Mouse (Mus musculus) neural tube, embryonic 11.5 days (tissue): ENCODE measurements around the gene Hk3. TPM values are rescaled to one million over a fixed set of nuclear protein-coding genes. Genes with fewer than 3 reads are reported as not detected.

ENCODE experiments used
- ATAC-seq: fragments of 200-750 bp; cut with Nextera tagmentation; 2 replicates; pipeline ENCODE4 v1.8.0; 2017; ENCODE audit warnings: moderate number of reproducible peaks, mild to moderate bottlenecking, moderate TSS enrichment, moderate library complexity; ENCODE audit not compliant: insufficient read depth, low FRiP score, low TSS enrichment
- DNase-seq: peaks from one replicate; pipeline ENCODE4 v3.0.0-alpha.2; 2015; ENCODE audit warnings: low spot score
- H3K27ac ChIP-seq: fragments of 300-500 bp; sonication (generic); 2 replicates; pipeline ENCODE4 v1.5.1; 2014; ENCODE audit warnings: low read depth, mild to moderate bottlenecking, low read length
- H3K27me3 ChIP-seq: fragments of 300-500 bp; sonication (generic); 2 replicates; pipeline ENCODE4 v1.6.1; 2014; ENCODE audit warnings: mild to moderate bottlenecking, low read length, mixed read lengths; ENCODE audit not compliant: control insufficient read depth, insufficient read depth
- H3K36me3 ChIP-seq: fragments of 300-500 bp; sonication (generic); 2 replicates; pipeline ENCODE4 v1.6.1; 2014; ENCODE audit warnings: mild to moderate bottlenecking, low read length, moderate library complexity, mixed read lengths; ENCODE audit not compliant: control insufficient read depth, insufficient read depth
- H3K4me1 ChIP-seq: fragments of 300-500 bp; sonication (generic); 2 replicates; pipeline ENCODE4 v1.6.1; 2014; ENCODE audit warnings: low read length, mixed read lengths; ENCODE audit not compliant: control insufficient read depth, insufficient read depth
- H3K4me2 ChIP-seq: fragments of 300-500 bp; sonication (generic); 2 replicates; pipeline ENCODE4 v1.6.1; 2014; ENCODE audit warnings: low read depth, mild to moderate bottlenecking, moderate library complexity
- H3K4me3 ChIP-seq: fragments of 300-500 bp; sonication (generic); 2 replicates; pipeline ENCODE4 v1.5.1; 2014; ENCODE audit warnings: low read depth, low read length
- H3K9ac ChIP-seq: fragments of 300-500 bp; sonication (generic); 2 replicates; pipeline ENCODE4 v1.6.1; 2014; ENCODE audit warnings: mild to moderate bottlenecking, low read length
- H3K9me3 ChIP-seq: fragments of 300-500 bp; sonication (generic); 2 replicates; pipeline ENCODE4 v1.6.1; 2016; ENCODE audit warnings: low read length; ENCODE audit not compliant: control insufficient read depth
- WGBS: fragments of 180-500 bp; shearing (Covaris S2); extraction: QIAGEN DNeasy Blood & Tissue Kit; methylation state at CpG from one replicate; pipeline ENCODE4 v1.1.7; 2014; 5-methylcytosine and 5-hydroxymethylcytosine counted together
- polyA plus RNA-seq: library from polyadenylated mRNA; unstranded; fragments of >200 nt; fragmentation: Nextera tagmentation; extraction: Ambion mirVana; gene quantifications from 2 replicates; pipeline ENCODE4 v1.2.1, GENCODE M21; 2014

The Hk3 gene
- polyA plus RNA-seq, result 1.1 and 1.5 TPM in 2 replicates

GRCm38 (mm10) chr13:55021194-55021779 lies at the start of gene Hk3:
TSS of gene Hk3 (minus strand) at chr13:55021385.
- Histone ChIP-seq H3K9ac (no peak within 1 kb of the TSS), H3K27me3 (no peaks in the 10 kb centered on the region), H3K9me3 (no peaks in the 10 kb centered on the region), H3K4me2 (no peak within 1 kb of the TSS), H3K27ac (no peak within 1 kb of the TSS), H3K4me3 (no peak within 1 kb of the TSS), H3K36me3 (no peaks in the 10 kb centered on the region), H3K4me1 (0 out of 2 replicates have a peak, but pooled peaks cover 4% of the 10 kb centered on the region)
- DNase-seq (no peak), ATAC-seq (no peak)
- 91% methylated on average over 13 of the region's 13 CpGs for WGBS

DNA sequence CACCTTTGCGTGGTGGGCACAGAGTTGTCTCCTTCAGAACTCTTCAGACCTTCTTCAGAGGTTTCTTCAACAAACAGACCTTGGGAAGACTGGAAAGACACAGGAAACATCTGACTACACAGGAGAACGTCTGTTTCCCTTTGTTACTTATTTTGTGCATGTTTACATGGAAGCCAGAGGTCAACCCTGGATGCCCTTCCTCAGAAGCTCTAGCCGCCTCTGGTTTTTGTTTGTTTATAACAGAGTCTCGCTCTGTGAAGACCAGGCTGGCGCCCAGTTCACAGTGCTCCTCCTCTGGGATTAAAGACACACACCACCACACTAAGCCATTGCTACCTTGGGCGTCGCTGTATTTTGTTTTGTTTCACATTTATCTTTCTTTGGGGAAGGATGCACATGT lies 48.5 kb upstream of the Hk3 start:
- Histone ChIP-seq H3K4me3 (no peak overlapping the region), H3K36me3 (no peaks in the 10 kb centered on the region), H3K4me1 (no peaks in the 10 kb centered on the region), H3K4me2 (no peak overlapping the region), H3K27ac (no peak overlapping the region), H3K9me3 (no peaks in the 10 kb centered on the region), H3K27me3 (no peaks in the 10 kb centered on the region), H3K9ac (no peak overlapping the region)
- ATAC-seq (no peak), DNase-seq (no peak)
- 58% methylated on average over 7 of the region's 7 CpGs for WGBS

DNA sequence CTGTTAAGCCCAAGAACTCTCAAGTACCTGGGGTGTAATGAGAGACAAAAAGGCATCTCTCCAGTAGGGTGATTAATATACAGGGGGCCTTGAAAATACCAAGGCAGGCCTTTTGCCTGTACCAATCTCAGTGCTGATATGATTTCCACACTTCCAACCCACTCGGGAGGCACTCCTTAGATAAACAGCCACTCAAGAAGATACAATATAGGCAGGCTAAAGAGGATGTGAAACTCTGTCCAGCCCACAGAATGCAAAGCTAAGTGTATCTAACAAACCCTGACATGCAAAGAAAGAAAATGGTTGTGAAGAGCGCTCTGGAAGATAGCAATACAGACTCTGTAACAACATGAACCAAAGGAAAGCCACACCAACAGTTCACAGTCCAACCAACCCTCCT lies 42.1 kb upstream of the Hk3 start:
- no peaks in the 10 kb centered on the region for H3K27me3 ChIP-seq
- H3K36me3 ChIP-seq, result no peaks in the 10 kb centered on the region
- ATAC-seq (no peak), DNase-seq (no peak)
- 91% methylated on average over 2 of the region's 2 CpGs for WGBS
- H3K4me1 ChIP-seq, result no peaks in the 10 kb centered on the region
- H3K4me3 ChIP-seq, result no peak overlapping the region
- H3K4me2 ChIP-seq, result no peak overlapping the region
- H3K9ac ChIP-seq, result no peak overlapping the region
- H3K27ac ChIP-seq, result no peak overlapping the region
- H3K9me3 ChIP-seq, result no peaks in the 10 kb centered on the region

GRCm38 (mm10) chr13:55058042-55058441 lies 36.9 kb upstream of the Hk3 start:
- no peak overlapping the region for H3K27ac ChIP-seq
- no peaks in the 10 kb centered on the region for H3K27me3 ChIP-seq
- no peaks in the 10 kb centered on the region for H3K36me3 ChIP-seq
- no peak overlapping the region for H3K9ac ChIP-seq
- H3K4me3 ChIP-seq, result no peak overlapping the region
- H3K9me3 ChIP-seq, result no peaks in the 10 kb centered on the region
- no peak overlapping the region for H3K4me2 ChIP-seq
- DNase-seq (no peak), ATAC-seq (no peak)
- no peaks in the 10 kb centered on the region for H3K4me1 ChIP-seq
- WGBS, result 86% methylated on average over 2 of the region's 2 CpGs

DNA sequence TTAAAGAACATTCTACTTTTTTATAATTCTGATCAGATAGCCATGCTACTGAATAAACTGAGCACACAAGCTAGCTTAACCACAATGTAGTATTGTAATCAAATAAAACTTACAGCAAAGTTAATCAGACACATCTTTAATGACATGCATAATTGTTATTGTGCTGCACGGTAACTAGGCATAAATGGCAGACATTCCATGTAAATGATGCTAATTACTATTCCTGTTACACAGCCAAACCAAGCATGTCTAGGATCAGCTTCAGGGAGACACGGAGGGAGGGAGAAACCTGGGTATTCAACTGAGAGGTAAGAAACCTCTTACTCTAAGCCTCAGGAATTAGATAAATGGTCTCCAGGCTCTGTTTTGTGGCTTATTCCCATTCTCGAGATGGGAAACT lies 26.5 kb upstream of the Hk3 start:
- Histone ChIP-seq H3K9me3 (no peaks in the 10 kb centered on the region), H3K27me3 (no peaks in the 10 kb centered on the region), H3K4me2 (no peak overlapping the region), H3K9ac (no peak overlapping the region), H3K4me1 (no peaks in the 10 kb centered on the region), H3K27ac (no peak overlapping the region), H3K36me3 (no peaks in the 10 kb centered on the region), H3K4me3 (no peak overlapping the region)
- no peak for ATAC-seq
- WGBS, result 83% methylated on average over 3 of the region's 3 CpGs
- DNase-seq, result no peak

GRCm38 (mm10) chr13:55040016-55040415 lies 18.8 kb upstream of the Hk3 start:
- no peak overlapping the region for H3K27ac ChIP-seq
- H3K9ac ChIP-seq, result no peak overlapping the region
- H3K4me3 ChIP-seq, result no peak overlapping the region
- no peak for ATAC-seq
- no peaks in the 10 kb centered on the region for H3K36me3 ChIP-seq
- H3K9me3 ChIP-seq, result no peaks in the 10 kb centered on the region
- H3K4me1 ChIP-seq, result no peaks in the 10 kb centered on the region
- no peak overlapping the region for H3K4me2 ChIP-seq
- DNase-seq, result no peak
- WGBS, result 94% methylated on average over 2 of the region's 2 CpGs
- H3K27me3 ChIP-seq, result no peaks in the 10 kb centered on the region

- 88% methylated on average over 2 of the region's 2 CpGs for WGBS
- H3K36me3 ChIP-seq, result no peaks in the 10 kb centered on the region; the same call in 1 of the 2 replicates
- H3K9ac ChIP-seq, result no peak overlapping the region
- H3K4me1 ChIP-seq, result 0 out of 2 replicates have a peak, but pooled peaks cover 4% of the 10 kb centered on the region
- ATAC-seq, result no peak
- no peak overlapping the region for H3K4me2 ChIP-seq
- no peak overlapping the region for H3K4me3 ChIP-seq
- no peaks in the 10 kb centered on the region for H3K27me3 ChIP-seq
- DNase-seq, result no peak
- H3K9me3 ChIP-seq, result no peaks in the 10 kb centered on the region
- H3K27ac ChIP-seq, result no peak overlapping the region
Measured at GRCm38 (mm10) chr13:55024215-55024614, 3.0 kb upstream of the Hk3 start.

DNA sequence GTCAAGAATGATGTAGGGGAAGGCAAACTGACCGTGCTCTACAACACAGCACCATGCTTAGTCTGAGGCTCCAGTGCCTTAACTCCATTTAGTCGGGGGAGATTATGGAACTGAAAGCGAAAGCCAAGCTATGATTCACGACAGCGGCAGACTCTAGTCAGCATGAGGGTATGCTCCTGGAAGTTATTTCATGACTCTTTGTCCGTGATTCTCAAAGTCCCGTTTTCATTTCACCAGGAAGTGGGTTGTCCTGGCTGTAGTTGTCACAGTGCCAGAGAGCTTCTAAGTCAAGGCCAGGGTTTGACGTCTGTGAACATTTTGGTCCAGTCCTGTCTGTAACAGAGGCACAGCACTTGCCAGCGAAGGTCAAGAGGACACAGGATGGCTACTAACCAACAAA lies 1.5 kb upstream of the Hk3 start:
- ATAC-seq, result no peak
- H3K27me3 ChIP-seq, result no peaks in the 10 kb centered on the region
- WGBS, result 80% methylated on average over 9 of the region's 9 CpGs

DNA sequence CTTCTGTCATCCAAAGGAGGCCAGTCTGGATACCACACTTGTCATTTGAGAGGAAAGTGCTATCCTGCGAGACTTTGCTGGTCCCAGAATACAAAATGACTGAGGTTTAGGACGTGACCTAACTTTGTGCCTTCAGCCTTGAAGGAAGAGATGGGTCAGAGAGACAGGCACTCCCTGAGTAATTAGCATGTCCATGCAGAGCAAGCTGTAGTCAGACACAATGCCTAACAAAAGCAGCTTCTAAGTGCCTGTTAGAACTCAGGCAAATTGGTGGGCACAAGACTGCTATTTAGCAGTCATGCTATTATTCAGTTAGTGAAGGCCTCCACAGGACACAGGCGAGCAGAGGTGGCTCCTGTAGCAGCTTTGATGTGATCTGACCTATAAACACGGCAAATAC lies 1.1 kb upstream of the Hk3 start:
- H3K4me2 ChIP-seq, result no peak overlapping the region
- 0 out of 2 replicates have a peak, but pooled peaks cover 4% of the 10 kb centered on the region for H3K4me1 ChIP-seq
- H3K4me3 ChIP-seq, result no peak overlapping the region
- DNase-seq (no peak), ATAC-seq (no peak)
- no peak overlapping the region for H3K9ac ChIP-seq
- no peaks in the 10 kb centered on the region for H3K36me3 ChIP-seq
- H3K27me3 ChIP-seq, result no peaks in the 10 kb centered on the region
- WGBS, result 34% methylated on average over 4 of the region's 4 CpGs
- no peak overlapping the region for H3K27ac ChIP-seq
- no peaks in the 10 kb centered on the region for H3K9me3 ChIP-seq

More for the DNA sequence above, 1.5 kb upstream of the Hk3 start:
- no peak for DNase-seq
- no peak overlapping the region for H3K4me2 ChIP-seq
- H3K4me1 ChIP-seq, result 0 out of 2 replicates have a peak, but pooled peaks cover 4% of the 10 kb centered on the region
- H3K9ac ChIP-seq, result no peak overlapping the region
- H3K9me3 ChIP-seq, result no peaks in the 10 kb centered on the region
- no peak overlapping the region for H3K27ac ChIP-seq
- H3K36me3 ChIP-seq, result no peaks in the 10 kb centered on the region
- H3K4me3 ChIP-seq, result no peak overlapping the region
